Mouse (Mus musculus): Measurements from ENCODE around the gene Rrp12.
A peak's percentile ranks its signal among the peaks of the same experiment; 100 is the strongest.
"Not testable (repeated sequence)": the region's sequence is repeated elsewhere in the genome, so short reads cannot be mapped to it uniquely, and the experiment has no call there.

The Rrp12 gene

DNA sequence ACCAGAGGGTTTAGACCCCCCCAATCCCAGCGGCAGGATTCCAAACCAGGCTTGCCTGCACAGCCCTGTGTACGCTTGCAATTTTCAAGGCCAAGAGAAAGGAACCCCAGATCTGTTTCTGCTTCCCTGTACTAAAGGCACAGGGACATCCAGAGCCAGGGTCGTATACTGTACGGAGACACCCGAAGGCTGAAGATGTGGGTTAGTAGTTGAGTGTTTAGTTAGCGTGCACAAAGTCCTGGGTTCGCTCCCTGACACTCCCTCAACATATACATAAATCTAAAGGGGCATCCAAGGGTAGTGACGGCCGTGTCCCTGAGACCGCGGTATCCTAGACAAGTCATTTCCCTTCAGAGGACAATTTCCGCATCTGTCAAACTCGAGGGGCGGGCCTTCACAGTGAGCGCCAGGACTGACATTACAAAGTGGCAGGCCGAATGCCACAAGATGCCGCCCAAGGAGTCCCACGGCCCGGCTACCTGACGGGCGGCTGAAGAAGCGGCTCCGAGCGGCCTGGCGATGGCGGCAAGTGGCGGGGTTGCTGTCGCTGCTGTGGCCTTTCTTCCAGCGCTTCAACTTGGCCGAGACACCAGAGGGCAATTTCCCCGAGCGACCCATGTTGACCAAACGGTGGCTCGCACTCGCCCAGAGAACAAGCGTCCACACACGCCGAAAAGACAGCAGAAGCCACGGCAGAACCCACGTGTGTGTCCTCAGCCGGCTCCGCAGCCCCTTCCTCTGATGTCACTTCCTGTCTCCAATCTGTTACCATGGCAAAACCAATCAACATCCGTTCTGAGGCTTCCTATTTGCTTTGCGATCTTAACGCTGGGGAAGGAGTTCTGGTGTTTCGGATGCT, at the start of gene Rrp12:
Rrp12 (minus strand) TSS at position 714 of the 859 bp plus-strand sequence.
- DNase-seq (ENCODE audit: extremely low read depth, low read depth, low spot score), result no peak

DNA sequence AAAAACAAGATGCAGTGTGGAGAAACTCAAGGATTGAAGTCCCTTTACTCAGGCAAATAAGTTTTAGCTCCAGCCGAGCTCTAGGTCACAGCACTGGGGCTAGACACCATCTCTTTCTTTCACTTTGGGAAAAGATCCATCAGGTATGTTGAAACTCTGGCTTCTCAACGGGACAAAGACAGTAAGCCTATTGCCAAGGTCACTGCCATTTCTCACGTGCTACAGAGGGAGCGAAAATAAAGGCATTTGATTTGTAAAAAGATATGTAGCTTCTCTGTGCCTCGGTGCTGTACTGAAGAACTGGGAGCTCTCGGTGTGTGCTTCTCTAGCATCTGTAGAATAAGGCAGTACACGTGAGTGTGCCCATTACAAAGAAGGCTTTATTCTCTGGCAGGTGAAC, 47.9 kb upstream of the Rrp12 start:
- no peak for DNase-seq (ENCODE audit: extremely low read depth, low read depth, low spot score)

DNA sequence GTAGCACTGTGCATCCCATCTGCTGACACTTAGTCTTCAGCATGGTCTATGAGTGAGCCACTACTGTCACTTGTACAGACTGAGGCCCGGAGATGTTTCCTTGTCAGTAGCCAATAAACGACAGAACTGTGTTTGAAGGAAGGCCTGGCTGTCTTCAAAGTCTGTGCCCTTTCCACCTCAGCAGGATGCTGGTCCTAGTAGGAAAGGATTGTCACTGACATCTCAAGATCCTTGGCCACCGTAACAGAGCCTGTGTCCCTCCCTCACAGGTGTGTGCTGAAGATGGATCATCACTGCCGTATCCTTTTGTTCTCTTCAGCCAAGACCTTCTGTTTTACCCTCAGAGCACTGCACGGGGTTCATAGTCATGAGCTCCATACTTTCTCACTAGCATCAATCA, 42.6 kb upstream of the Rrp12 start:
- no peak for DNase-seq (ENCODE audit: extremely low read depth, low read depth, low spot score)

- no peak for DNase-seq (ENCODE audit: extremely low read depth, low read depth, low spot score)
These were observed 39.9 kb upstream of the Rrp12 start for GRCm38 (mm10) chr19:41935921-41936320.

GRCm38 (mm10) chr19:41934124-41934523, 38.2 kb upstream of the Rrp12 start:
- no peak for DNase-seq (ENCODE audit: extremely low read depth, low read depth, low spot score)

DNA sequence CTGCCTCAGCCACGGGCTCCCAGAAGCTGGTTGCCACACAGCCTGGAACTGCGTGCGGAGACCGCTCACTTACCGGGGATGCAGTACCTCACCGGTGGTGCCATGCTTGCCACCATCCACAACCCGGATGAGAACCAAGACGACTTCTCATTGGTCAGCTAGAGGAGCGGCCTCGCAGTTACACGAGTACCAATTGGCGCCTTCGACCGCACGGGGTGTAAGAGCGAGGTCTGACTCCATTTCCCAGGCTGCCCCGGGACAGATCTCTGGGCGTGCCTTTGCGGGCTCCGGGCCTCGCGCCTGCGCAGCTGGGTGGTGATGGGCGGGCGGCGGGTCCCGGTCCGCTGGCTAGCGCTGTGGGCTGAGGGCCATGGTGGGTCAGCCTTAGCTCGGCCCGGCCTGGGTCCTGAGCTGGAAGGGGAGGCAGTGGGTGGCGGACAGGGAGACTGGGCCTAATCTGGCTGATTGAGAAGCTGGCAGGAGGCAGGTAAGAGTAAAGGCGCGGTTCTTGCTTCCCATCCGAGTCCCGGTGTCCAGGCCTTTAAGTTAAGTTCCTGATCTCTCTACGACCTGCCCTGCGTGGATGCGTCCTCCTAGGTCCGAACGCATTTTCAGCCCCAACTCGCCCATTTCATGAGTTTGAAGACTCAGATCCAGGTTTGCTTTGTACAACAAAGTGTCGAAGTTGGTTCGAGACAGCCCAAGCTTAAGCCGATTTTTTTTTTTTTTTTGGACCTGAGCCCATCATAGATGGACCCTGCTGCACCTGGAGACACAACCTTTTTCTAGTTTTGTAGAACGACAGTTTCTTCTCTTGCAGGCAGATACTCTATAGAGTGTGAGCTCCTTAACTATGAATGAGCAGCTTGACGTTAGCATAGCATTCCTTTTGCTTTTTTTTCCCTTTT, 37.5 kb upstream of the Rrp12 start, which contains the start of the genes Exosc1 and Zdhhc16:
Exosc1 (minus strand) TSS at position 245 of the 908 bp plus-strand sequence.
Zdhhc16 (plus strand) TSS at position 302 of the 908 bp plus-strand sequence.
- DNase-seq (ENCODE audit: extremely low read depth, low read depth, low spot score), result peak; percentile 74

GRCm38 (mm10) chr19:41932686-41933085, 36.7 kb upstream of the Rrp12 start:
- no peak for DNase-seq (ENCODE audit: extremely low read depth, low read depth, low spot score)

- DNase-seq (ENCODE audit: extremely low read depth, low read depth, low spot score), result no peak
These were observed 24.6 kb upstream of the Rrp12 start for GRCm38 (mm10) chr19:41920412-41921067.

DNA sequence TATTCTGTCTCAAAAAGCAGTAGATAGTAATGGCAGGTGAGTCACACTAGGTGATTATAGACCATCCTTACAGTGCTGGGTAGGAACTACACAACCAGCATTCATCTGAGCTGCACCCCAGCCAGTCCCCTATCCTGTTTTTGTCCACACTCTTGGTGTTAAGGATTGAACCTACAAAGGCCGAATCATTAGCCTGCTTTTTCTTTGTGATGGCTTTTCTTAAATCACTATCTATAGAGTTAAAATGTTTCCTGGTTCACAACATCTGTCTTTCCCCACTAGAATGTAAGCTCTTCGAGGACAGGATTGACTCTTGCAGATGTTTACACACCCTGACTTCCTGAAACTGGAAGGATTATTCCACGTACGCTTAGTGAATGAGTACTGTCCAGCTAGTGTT, 23.5 kb upstream of the Rrp12 start:
- DNase-seq (ENCODE audit: extremely low read depth, low read depth, low spot score), result no peak

GRCm38 (mm10) chr19:41916853-41917252, 20.9 kb upstream of the Rrp12 start:
- no peak for DNase-seq (ENCODE audit: extremely low read depth, low read depth, low spot score)

DNA sequence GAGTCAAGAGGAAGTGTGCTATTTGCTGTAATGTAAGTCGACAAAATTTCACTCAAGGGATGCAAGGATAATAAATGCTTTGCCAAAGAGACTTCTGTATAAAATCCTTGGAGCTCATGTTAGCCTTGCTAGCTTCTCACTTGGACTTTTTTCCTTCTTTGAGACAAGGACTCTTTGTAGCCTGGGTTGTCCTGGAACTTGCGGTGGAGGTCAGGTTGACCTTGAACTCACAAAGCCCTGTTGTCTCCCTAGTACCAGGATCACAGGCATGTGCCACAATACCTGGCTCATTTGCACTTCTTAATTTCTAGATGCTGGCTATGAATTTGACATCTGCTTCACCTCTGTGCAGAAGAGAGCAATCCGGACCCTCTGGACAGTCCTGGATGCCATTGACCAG, 19.3 kb upstream of the Rrp12 start:
- DNase-seq (ENCODE audit: extremely low read depth, low read depth, low spot score), result no peak

GRCm38 (mm10) chr19:41914592-41914882, 18.6 kb upstream of the Rrp12 start:
- DNase-seq (ENCODE audit: extremely low read depth, low read depth, low spot score), result not testable (repeated sequence)

GRCm38 (mm10) chr19:41913774-41914591, 18.0 kb upstream of the Rrp12 start:
- DNase-seq (ENCODE audit: extremely low read depth, low read depth, low spot score), result no peak

DNA sequence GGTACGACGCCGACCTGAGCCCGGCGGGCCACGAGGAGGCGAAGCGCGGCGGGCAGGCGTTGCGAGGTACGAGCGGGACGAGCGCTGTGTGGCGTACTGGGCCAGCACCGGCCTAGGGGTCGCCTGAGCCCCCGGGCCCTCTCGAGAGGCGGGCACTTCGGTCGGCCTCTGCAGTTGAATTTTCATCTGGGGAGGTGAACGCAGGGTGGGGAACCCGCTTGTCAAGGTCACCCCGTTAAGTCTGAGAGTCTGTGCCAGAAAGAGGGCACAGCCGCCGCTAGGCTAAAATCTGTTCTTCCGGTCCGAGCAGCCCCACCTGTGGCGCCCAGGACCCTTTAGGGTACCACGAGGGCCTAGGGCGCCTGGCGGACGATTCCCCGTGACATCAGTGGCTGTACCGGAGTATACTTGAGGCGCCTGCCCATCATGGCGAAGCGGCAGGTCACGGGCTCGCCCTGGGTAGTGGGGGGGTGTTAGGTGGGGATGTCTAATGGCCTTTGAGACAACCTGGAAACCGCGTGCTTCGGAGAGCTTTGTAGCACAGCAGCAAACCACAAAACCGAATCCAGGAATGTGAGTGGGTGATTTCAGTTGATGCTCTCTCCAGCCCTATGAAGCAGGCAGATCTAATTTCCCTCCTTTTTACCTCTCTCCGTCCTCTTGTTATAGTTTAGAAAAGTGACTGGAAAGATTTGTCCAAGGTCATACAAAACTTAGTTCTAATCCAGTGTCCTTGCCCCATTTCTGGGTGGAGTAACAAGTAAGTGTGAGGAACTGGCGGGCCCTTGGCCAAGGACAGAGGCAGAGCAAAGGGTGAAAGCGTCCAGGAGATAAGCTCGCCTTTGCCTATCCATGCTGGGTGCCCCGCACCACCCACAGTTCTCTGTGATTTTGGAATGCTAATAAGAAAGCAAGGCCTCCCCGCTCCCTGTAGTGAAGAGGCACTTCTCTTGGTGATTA, 16.4 kb upstream of the Rrp12 start:
- no peak for DNase-seq (ENCODE audit: extremely low read depth, low read depth, low spot score)

DNA sequence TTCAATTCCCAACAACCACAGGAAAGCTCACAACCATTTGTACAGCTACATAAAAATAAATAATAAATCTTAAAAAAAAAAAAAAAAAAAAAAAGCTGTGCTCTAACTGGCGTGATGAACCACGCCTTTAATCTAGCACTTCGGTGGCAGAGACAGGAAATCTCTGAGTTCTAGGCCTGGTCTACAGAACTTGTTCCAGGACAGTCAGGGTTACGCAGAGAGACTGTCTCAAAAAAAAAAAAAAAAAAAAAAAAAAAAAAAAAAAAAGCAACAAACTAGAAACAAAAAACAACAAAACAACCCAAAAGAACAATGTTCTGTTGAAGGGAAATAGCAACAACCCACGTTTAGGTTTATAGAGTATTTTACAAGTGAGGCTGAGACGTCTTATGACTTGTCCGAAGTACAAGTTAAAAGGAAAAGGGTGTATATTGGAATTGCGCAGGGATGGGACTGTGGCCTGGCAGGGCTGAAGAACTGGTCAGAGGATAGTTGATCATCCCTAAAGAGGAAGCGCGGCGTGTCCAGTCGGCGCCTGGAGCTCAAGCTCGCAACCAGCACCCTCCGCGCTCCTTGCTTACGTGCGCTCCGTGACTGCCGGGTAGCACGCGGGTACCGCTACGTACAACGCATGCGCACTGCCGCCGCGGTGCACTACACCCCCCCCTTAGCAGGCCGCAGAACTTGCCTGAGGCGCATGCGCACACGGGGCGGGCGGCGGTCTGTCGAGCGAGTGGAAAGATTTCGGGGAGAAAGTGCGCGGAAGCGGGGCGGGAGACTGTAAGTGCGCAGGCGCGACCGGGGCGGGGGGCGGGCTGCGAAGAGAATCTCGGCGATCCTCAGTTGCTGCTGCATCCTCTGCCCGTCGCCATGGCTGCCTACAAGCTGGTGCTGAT, 15.5 kb upstream of the Rrp12 start, which contains the start of gene Pgam1:
Pgam1 (plus strand) TSS at position 746 of the 896 bp plus-strand sequence.
- DNase-seq (ENCODE audit: extremely low read depth, low read depth, low spot score), result peak; percentile 40

GRCm38 (mm10) chr19:41910396-41910795, 14.4 kb upstream of the Rrp12 start:
- DNase-seq (ENCODE audit: extremely low read depth, low read depth, low spot score), result no peak

DNA sequence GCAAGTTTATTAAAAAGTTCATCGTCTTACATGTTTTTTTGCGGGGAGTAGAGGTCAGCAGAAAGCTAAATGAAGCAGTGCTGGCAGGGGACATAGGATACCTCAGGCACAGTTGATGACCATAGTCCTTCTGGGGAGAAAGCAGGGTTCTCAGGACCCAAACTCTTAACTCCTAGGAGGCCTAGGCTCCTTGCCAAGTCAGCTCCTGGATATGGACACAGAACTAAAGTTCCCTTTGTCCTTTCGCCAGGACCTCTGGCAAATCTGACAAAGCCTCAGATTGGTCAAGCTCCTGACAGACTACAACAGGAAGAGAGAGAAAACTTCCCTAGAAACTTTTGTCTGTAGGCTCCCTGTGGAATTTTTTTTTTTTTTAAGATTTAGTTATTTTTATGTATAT, 12.8 kb upstream of the Rrp12 start:
- no peak for DNase-seq (ENCODE audit: extremely low read depth, low read depth, low spot score)

- DNase-seq (ENCODE audit: extremely low read depth, low read depth, low spot score), result no peak
These were observed 11.2 kb upstream of the Rrp12 start for GRCm38 (mm10) chr19:41907079-41907760.

Measured in fat pad, adult 2 months (tissue).